Mouse (Mus musculus) stomach, postnatal 0 days (tissue): ENCODE data around the gene Dhcr24.

Experiments
- CTCF ChIP-seq: IDR thresholded peaks from 2 replicates; pipeline ENCODE4 v1.5.1; 2016; ENCODE audit warnings: antibody characterized with exemption, low read depth, mild to moderate bottlenecking, moderate library complexity
- EP300 ChIP-seq: optimal IDR thresholded peaks from 2 replicates; pipeline ENCODE3; 2016; ENCODE audit warnings: antibody characterized with exemption

DNA sequence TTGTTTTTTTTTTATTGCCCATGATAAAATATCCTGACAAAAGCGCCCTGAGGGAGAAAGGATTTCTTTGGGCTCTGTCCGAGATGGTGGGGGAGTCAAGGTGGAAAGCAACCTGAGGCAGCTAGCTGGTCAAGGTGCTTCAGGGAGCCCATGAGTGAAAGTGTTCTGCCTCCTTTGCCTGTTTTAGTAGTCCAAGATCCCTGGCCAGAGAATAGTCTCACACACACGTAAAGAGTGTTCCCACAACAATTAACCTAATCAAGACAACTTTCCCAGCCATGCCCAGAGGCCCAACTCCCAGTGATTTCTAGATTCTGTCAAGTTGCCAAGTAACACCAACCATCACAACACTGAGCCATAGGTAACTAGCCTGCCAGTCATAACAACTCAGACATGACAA lies 38.3 kb upstream of the Dhcr24 start:
- TF ChIP-seq EP300 (no peak), CTCF (no peak)
